Mouse (Mus musculus) brain, adult 2 months (tissue): ENCODE data around the gene Mxi1.

Source experiments
- DNase-seq: peaks from one replicate; pipeline ENCODE4 v3.0.0; 2011; ENCODE audit warnings: low read depth, low spot score

Mxi1 gene

DNA sequence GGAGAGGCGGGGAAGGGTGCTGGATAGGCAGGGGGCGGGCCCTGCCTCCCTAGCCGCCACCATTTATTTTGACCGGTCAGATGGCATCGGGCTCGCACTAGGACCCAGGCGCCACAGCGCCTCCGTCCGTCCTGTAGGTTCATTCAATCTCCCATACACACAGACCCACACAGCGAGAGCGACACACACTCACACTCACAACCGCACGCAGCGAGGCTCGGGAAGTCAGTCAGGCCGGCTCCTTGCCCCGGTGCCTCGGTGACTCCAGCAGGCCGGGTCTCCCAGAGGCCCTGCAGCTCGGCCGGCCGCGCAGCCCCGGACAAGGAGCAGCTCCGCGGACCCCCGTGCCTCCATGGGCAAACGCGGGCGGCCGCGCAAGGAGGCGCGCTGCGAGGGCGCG is at the start of gene Mxi1:
TSS of gene Mxi1 (plus strand) at position 171 of the 400 bp plus-strand sequence.
- peak; percentile 97 for DNase-seq

DNA sequence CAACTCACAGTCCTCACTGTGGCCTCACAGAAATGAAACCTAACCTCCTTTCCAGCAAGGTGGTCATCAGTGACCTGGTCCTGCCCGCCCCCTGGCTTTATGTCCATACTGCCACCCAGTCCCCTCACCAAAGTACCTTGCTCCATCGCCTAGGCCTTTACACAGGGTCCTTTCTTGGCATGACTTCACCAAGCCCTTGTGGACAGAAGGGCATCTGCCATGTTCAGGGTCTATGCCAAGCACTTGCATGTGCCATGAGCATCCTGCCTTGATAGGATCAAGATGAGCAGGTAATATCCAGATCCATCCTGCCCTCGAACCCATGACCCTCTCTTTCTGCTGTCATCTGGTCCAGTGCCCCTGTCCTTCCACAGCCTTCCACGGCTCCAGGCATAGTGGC is 49.5 kb upstream of the Mxi1 start:
- DNase-seq, result no peak

DNA sequence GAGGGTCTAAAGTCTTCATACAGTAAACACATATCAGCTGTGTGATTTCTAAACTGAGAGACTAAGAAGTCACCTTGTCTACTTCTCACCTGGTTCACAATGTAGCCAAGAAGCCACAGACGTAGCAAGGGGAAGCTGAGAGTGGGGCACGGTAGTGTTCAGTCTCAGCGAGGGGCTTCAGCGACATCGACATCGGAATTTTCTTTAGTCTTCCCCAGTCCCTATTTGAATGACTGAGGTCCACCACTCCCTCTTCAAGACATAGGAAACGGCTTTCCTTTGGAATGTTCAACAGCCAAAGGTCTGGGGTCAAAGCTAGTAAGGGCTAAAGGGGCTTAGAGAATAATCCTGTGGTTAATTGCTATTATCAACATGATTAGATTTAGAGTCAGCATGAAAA is 48.3 kb upstream of the Mxi1 start:
- no peak for DNase-seq

DNA sequence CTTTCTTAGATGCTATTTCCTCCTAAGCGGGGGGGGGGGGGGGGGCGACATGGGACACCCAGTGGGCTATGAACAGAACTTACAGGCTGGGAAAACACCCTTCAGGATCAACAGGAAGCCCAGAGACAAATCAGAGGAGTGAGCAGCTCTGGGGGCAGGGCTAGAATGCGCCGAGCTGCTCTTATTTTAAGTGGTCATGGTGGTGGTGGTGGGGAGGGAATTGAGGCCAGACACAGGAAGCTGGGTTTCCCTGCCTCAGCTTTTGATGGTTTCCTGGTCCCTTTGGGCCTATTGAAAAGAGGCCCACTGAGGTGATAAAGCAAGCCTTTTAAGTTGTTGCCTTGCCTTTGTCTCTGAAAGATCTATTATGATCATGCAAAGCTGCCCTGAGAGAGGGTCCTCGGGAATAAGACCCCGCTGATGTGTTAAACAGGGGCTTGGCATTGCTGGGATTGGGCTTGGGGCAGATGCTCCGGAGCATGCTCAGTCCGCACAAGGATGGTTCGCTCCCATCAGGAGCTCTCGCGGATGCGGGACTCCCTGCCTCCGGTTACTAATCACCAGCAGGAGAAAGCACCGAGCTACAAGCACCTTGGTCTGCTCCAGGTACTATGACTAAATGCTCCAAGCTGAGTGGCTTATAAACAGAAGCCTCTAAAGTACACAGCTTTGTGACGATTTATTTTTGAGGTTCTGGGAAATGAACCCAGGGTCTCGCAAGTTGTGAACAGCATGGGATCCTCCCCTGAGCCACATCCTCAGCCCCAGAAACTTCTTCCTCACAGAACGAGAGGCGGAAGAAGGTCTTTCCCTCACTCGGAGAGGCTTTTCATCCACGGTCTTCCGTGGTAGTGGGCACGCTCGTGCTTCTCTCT is 46.2 kb upstream of the Mxi1 start:
- no peak for DNase-seq

DNA sequence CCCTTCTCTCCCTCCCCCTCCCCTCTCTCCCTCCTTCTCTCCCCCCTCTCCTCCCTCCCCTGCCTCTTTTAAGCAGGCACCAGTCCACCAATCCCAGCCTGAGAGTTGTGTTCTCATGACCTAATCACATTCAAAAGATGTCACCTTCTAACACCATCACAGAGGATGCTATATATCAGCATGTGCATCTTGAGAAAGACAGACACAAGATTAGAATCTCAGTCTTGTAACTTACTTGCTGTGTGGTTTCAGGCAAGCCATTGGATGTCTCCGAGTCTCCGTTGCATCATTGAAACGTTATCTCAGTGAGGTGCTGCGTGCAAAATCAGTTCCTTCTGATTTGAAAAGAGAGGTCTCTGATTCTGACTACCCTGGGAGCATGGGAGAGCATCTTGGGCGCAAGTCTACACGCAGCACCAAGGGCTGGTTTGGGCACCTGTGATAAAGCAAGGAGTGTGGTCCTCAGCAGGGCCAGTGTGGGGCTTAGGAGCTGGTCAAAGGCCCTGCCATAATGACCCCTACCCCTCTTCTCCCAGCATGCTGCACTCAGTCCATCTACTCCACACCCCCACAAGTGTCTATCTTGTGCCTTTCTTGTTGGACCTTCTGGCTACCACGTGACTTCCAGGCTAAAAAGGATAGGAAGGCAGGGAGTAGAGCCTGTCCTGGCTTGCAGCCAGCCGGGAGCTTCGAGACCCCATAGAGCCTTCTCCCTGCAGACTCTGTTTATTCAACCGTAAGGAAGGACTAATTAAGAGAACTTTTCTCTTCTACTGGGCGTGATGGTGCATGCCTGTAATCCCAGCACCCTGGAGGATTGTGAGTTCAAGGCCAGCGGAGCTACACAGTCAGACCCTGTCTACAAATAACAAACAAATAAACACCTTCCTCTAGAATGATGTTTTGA is 45.2 kb upstream of the Mxi1 start:
- DNase-seq, result no peak

DNA sequence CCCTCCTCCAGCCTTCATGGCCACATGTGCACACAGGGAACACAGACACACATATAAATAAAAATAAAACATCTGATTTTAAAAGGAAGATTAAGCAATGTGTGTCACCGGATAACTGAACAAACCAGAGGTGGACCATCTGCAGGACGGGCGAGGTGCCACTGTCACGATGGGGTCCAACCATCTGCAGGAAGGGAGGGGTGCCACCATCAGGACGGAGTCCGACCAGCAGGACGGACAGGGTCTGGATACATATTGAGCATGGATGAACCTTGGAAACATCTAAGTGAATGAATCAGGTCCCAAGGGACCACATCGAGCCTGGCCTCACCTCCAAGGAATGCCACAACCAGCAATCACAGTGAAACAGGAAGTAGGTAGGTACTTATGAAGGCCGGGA is 43.0 kb upstream of the Mxi1 start:
- DNase-seq, result no peak

DNA sequence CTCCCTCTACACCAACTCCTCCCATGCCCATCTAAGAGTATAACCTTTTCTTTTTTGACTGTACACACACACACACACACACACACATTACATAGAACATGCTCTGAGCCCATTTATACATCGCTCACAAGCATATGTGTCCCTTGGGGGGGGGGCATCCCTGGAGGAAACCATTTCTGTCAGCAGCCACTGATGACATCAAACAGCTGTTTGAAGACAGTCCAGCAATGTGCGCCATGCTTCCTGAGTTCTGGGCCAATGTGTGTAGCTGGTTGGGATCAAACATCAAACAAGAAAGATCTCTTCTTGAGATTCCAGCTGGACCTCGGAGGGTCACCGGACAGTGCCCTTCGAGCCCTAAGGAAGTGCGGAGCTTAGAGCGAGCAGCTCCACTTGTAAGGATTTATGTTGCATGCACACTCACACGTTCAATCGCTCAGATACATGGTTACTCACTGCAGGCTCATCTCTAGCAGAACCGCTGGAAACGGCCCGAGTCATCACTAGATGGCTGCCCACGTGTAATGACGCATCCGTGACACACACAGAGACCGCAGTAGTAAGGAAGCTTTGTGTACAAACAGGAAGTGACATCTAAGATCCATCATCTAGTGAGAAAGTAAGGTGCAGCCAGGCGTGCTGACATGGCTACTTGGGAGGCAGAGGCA is 37.1 kb upstream of the Mxi1 start:
- DNase-seq, result peak; percentile 42

DNA sequence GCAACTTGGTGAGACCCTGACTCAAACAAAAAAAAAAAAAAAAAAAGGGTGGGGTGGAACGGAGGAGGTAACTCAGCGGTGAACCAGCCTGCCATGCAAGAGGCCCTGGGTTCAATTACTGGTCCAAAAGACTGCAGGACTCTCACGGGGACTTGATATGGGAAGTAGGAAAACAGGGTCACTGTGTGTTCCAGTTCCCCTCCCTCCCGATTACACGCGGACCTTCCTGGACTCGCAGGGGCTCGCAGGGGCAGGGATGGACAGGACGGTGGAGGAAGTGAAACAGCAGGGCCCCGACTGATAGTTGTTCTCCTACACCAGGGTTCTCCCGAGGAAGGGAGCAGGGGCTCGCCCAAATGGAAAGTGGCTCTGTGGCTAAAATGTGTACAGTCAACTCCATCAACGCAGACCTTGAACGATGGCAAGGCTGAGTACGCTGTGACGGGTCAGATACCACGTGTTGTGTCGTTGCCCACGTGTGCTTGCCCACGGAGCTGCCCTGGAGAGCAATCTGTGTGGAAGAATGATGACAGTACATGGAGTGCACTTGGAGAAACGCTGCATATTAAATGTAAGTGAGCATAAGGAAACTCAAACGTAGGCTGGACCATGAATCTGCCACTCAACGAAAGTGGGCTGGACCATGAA is 36.4 kb upstream of the Mxi1 start:
- DNase-seq, result no peak

DNA sequence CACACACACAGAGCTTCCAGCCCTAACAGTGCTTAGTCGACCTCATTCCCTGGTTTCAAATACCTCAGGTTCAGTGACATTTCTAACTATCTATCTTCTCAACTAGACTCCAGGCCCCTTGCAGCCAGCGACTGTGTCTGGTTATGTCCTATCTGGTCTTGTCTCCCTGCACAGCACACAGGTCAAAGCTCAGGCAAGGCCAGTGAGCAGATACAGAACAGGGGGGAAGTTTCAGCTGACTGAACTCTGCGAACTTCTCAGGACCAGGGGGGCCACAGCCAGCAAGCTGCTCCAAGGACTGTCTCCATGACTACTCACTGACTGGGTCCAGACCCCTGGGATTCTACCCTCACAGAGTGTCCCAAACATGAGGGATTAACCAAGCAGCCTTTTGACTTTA is 35.1 kb upstream of the Mxi1 start:
- DNase-seq, result no peak

DNA sequence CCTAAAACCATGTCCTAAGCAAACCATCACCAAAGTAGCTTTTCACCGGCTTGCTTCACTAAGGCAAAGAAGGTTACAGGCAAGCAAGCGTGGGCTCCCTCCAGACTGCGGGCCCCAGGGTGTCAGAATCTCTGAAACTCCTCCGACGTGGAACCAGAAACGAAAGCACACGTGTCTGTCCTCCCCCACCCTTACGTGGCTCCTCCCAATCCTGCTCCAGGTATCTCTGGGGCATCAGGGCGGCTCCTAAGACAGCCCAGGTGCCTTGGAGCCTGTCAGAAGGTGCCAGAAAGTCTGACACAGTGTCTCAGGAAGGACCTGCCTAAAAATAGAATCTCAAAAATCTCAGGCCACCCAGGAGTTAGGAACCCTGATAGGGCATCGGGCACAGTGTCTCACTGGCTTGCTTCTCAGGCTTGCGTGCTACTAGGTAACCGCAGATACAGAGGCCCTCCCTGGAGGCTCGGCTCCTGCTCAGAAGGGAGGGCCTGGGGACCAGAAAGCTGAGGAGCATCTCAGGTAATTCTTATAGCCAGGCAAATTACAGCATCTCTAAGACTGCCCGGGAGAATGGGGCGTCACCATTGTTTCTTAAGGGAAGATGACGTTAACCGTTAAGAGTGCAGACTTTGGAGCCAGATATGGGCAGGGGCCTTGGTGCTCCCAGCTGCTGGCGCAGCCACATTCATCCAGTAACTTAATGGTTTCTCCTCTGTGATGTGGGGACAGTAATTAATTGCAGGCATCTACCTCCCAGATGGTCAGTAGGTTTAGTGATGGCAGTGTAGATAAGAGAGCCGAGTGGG is 33.2 kb upstream of the Mxi1 start:
- DNase-seq, result no peak

DNA sequence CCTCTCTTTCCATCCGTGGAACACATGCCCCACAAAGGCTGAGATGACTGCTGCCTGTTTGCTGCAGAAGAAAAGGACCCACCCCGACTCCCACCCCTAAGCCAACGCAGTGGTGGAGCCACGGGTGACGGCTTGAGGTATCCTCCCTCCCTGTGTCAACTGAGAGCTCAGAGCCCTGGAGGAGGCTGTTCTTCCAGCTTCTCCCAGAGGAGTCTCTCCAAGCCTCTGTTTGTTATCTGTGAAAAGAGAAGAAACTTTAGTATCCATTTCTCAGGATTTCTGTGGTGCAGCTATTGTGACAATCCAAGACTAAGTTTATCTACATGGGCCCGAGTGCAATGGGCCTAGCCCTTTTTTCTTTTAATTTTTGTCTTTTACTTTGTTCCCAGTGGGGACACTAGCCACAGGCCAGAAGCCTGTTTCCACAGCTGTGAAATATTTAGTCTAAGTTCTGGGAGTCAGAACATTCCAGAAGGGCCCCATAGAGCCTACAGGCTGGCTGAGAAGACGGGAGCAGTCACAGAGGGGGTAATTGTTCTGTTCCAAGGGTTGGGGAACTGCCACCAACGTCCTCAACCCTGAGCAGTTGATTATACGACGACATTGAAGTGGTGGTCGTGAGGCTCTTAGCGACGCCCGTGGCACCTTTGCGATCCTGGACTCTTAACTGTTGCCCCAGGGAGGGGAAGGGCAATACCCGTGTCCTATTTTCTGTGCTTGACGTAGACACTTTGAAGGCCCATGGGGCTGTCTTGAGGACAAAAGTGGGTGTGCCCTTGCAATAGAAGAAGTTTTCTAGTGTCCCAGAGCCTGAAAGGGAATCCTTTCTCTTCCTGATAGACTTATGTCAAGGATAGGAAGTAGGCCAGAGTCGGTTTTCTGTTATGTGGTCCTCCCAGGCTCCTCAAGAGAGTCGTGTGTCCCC is 31.6 kb upstream of the Mxi1 start:
- DNase-seq, result no peak

DNA sequence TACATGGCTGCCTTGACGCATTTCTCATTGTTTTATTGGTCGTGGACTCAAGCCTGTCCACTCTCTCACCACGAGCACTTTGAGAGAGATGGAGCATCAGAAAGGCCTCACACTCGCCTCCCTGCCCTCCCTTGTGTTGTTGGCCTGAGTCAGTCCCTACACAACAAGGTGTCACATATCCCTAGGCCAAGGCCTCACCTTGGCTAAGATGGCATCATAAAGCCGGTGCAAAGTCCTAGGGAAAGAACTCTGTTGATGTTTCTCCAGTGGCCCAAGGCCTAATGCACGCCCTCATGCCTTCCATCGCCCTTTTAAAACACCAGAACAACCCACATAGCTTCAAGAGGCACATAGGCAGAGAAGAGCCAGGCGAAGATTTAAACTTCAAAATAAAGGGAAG is 30.1 kb upstream of the Mxi1 start:
- no peak for DNase-seq

DNA sequence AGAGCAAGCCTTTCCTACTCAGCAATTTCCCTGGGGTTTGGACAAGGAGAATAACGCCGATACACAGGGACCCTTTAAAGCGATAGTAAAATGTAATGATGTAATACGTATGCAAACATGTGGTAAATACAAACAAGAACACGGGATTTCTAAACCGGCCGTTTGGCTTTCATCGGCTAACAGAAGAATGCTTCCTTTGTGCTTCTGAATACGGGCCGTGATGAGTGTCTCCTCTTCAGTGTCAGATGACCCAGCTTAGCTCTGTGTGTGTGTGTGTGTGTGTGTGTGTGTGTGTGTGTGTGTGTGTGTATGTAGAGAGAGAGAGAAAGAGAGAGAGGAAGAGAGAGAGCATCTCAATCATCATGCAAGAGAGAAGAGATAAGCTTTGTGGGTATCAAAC is 27.7 kb upstream of the Mxi1 start:
- peak; percentile 77 for DNase-seq

DNA sequence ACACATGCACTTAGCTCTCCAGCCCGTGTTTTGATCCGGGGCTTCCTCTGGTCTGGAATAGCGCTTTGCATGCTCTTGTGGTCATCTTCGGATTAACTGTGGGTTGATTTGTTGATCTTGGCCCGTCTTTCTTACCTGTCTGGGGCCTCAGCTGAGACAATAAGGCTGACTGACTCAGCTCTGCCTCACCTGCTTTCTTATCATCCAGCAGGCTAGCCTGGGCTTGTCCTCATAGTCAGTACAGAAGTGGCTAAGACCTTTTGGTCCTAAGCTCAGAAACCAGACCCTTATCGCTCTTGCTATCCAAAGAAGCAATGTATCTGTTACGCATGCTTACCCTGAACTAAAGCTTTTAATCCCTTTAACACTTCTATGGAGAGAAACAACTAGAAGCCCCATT is 26.6 kb upstream of the Mxi1 start:
- no peak for DNase-seq

DNA sequence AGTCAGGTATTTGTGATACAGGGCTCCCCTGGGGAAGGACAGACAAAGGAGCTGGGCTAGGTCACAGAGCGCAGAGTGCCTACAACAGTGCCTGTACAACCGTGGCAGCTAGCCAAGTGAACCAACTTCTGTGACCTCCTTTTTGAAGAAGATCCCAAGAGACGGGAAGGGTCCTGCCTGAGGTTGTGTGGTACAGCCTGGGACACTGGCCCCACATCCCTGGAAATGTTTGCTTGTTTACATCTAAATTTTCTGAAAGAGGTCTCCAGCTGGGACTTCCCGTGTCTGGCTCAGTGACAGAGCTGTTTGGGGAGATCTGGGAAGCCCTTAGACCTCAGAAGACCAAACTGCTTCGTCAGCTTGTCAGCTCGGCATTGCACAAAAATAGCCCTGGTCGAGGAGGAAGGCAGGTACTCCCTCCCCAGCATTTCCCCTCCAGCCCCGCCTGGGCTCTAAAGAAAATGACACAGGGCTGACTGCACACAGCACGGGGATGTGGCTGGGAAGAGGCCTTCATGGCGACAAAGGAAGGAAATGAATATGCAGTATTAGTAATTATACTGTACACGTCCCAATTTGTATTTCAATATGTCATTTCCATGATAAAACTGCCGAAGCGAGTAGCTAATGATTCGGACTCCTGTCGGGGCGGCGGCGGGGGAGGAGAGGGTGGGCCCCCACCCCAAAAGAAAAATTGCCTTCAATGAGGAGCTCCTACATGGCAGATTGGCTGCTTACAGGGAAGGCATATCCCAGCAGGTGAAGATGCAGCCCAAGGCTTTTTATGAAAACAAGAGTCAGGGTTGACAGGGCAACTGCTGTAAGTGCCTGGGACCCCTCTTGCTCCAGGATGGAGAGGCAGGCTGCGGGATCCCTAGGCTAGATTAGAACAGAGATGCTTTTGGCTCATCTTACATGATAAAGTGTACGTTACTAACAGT is 25.8 kb upstream of the Mxi1 start:
- DNase-seq, result peak; percentile 61

DNA sequence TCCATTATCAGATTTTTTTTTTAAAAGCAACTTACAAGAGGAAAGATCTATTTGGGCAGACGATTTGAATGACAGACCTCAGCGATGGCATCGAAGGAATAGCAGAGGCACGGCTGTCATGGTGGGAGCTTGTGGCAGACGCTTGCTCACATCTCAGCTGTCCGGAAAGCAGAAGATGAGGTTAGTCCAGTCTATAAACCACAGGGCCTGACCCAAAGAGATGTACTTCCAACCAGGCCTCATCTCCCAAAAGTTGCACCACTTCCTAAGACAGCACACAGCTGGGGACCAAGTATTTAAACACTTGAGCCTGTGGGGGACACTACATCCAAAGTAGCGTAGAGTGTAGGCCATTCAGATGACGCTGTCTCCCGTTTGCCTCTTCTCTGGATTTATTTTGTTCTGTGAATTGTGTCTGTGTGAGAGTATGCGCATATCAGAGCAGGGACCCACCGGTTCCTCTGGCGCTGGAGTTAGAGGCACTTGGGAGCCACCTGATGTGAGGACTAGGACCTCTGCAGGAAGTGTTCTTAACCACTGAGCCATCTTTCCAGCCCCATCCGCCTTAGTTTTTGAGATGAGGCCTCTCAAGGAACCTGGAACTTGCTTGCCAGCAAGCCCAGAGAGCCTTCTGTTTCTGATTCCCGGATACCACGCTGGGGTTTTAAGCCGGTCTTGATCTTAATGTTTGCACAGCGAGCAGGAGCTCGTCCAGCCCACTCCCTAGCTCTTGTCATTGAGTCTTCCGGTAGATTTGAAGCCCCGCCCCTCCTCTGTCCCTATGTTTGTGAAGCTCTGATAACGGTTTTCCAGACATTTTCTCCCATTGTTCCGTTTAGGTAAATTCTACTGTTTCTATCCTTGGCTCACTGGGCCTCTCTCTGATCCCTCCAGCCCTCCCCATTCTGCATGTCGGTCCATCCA is 13.7 kb upstream of the Mxi1 start:
- no peak for DNase-seq

DNA sequence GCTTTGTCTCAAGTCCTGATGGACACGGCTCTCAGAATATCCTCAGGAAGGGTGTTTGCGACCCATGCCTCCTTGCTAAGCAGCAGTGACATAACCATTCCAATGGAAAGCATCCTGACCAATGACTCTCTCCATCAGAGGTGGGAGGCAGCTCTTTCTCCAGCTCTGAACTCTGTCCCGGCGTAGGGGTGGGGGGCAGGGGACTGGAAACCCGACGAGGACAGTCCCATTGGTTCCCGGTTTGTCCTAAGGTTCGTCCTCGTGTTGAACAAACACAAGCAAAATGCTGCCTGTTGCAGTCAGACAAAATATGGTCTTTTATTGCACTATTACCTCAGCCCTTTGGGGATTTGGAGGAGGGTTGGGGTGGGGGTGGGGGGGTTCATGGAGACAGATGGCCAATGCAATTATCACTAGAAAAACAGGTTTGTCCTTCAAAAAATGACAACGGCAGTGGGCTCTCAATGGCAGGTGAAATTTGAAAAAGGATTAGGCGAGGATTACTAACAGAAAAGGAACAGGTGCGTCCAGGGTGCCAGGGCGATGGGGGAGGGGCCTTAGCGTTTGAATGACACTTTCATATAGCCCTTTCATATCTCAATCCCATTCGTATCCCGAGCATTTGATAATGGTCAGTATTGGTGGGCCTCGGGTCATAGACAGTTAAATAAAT is 11.0 kb upstream of the Mxi1 start:
- DNase-seq, result no peak
